Mouse (Mus musculus) CH12.LX (cell line): ENCODE results near the gene Nfkb2. TPM values are rescaled to one million over a fixed set of nuclear protein-coding genes. Genes with fewer than 3 reads are reported as not detected.

Experiments used
- DNase-seq: peaks from one replicate; pipeline ENCODE4 v3.0.0-alpha.2; 2013; ENCODE audit errors: extremely low read depth
- H3K27ac ChIP-seq: 2 replicates; pipeline ENCODE4 v1.5.1; 2012; ENCODE audit warnings: low read depth, mild to moderate bottlenecking, control low read depth, moderate library complexity; ENCODE audit not compliant: insufficient read depth
- H3K27me3 ChIP-seq: replicated peaks from 2 replicates; pipeline ENCODE3; 2012; ENCODE audit warnings: inconsistent platforms
- H3K36me3 ChIP-seq, 2 experiments: replicated peaks in 1 of 2; 2 replicates each; pipeline versions ENCODE3 to v1.6.1; 2012; ENCODE audit warnings: inconsistent platforms in 1 of 2, low read length in 1 of 2, mild to moderate bottlenecking in 1 of 2, mixed read lengths in 1 of 2, moderate library complexity in 1 of 2; ENCODE audit not compliant: control insufficient read depth in 1 of 2, insufficient read depth in 1 of 2
- H3K4me1 ChIP-seq, 2 experiments: 2 replicates each; pipeline ENCODE4 v1.6.1; 2012; ENCODE audit warnings: inconsistent platforms in 1 of 2, moderate library complexity in 1 of 2; ENCODE audit not compliant: insufficient read depth in 2 of 2, control insufficient read depth in 1 of 2
- H3K4me2 ChIP-seq: 2 replicates; pipeline ENCODE4 v1.6.1; 2012; ENCODE audit warnings: low read depth, mild to moderate bottlenecking, control low read depth; ENCODE audit not compliant: poor library complexity, insufficient read depth, severe bottlenecking
- H3K4me3 ChIP-seq, 3 experiments: fragments of 150-350 bp in 1 of 3; sonication (generic) in 1 of 3; replicated peaks in 1 of 3; 2 replicates each; pipeline versions ENCODE3 to v1.5.1; 2011 to 2012; ENCODE audit warnings: low read depth in 2 of 3, low read length in 2 of 3, mild to moderate bottlenecking in 2 of 3, moderate library complexity in 2 of 3, control low read depth in 1 of 3, improper control_type of control experiment in 1 of 3, inconsistent platforms in 1 of 3, mixed read lengths in 1 of 3; ENCODE audit not compliant: poor library complexity in 1 of 3
- H3K79me2 ChIP-seq: replicated peaks from 2 replicates; pipeline ENCODE4 v1.6.1; 2012; ENCODE audit warnings: mild to moderate bottlenecking, moderate library complexity; ENCODE audit not compliant: control insufficient read depth, poor library complexity, insufficient read depth, severe bottlenecking; ENCODE audit errors: extremely low read depth
- H3K9ac ChIP-seq: 2 replicates; pipeline ENCODE4 v1.6.1; 2012; ENCODE audit warnings: low read depth, mild to moderate bottlenecking, control low read depth, moderate library complexity; ENCODE audit not compliant: insufficient read depth
- H3K9me3 ChIP-seq: replicated peaks from 2 replicates; pipeline ENCODE3; 2012; ENCODE audit warnings: low read length, inconsistent platforms, mixed read lengths
- CHD2 ChIP-seq: IDR thresholded peaks from 2 replicates; pipeline ENCODE4 v1.6.1; 2011; ENCODE audit warnings: low read length, improper control_type of control experiment
- CTCF ChIP-seq, 2 experiments: IDR thresholded peaks in 1 of 2; conservative IDR thresholded peaks in 1 of 2; 2 replicates each; pipeline ENCODE4 v1.5.1; 2011 to 2012; ENCODE audit warnings: low read depth in 2 of 2, low read length in 2 of 2, improper control_type of control experiment in 1 of 2, inconsistent platforms in 1 of 2, mild to moderate bottlenecking in 1 of 2, moderate library complexity in 1 of 2
- E2F4 ChIP-seq: IDR thresholded peaks from 2 replicates; pipeline ENCODE4 v1.6.1; 2011; ENCODE audit warnings: low read depth, low read length, improper control_type of control experiment; ENCODE audit not compliant: insufficient replicate concordance
- ETS1 ChIP-seq: conservative IDR thresholded peaks from 2 replicates; pipeline ENCODE4 v1.6.1; 2012; ENCODE audit warnings: low read depth, mild to moderate bottlenecking, inconsistent platforms, low read length, improper control_type of control experiment, moderate library complexity
- MEF2A ChIP-seq: IDR thresholded peaks from 2 replicates; pipeline ENCODE4 v1.6.1; 2014; ENCODE audit warnings: low read depth, mild to moderate bottlenecking, inconsistent platforms, low read length, improper control_type of control experiment, borderline replicate concordance
- MXI1 ChIP-seq: IDR thresholded peaks from 2 replicates; pipeline ENCODE4 v1.6.1; 2011; ENCODE audit warnings: mild to moderate bottlenecking, low read depth, low read length, improper control_type of control experiment
- MYC ChIP-seq: IDR thresholded peaks from 2 replicates; pipeline ENCODE4 v1.6.1; 2011; ENCODE audit warnings: low read depth, mild to moderate bottlenecking, improper control_type of control experiment, low read length
- RAD21 ChIP-seq: IDR thresholded peaks from 2 replicates; pipeline ENCODE4 v1.6.1; 2011; ENCODE audit warnings: low read depth, mild to moderate bottlenecking, low read length, improper control_type of control experiment, moderate library complexity
- SIN3A ChIP-seq: IDR thresholded peaks from 2 replicates; pipeline ENCODE4 v1.6.1; 2012; ENCODE audit warnings: low read length, improper control_type of control experiment, inconsistent platforms
- TCF12 ChIP-seq: IDR thresholded peaks from 2 replicates; pipeline ENCODE4 v1.6.1; 2014; ENCODE audit warnings: low read depth, mild to moderate bottlenecking, inconsistent platforms, low read length, improper control_type of control experiment
- ZNF384 ChIP-seq: IDR thresholded peaks from 2 replicates; pipeline ENCODE4 v1.6.1; 2012; ENCODE audit warnings: low read depth, low read length, improper control_type of control experiment, inconsistent platforms
- dilution Hi-C: fragments of 300-500 bp; cut with MboI; formaldehyde crosslinking; loops from 2 replicates; pipeline ENCODE4 v1.14.3; 2020; ENCODE audit warnings: low sequenced_read_pairs; ENCODE audit not compliant: extremely low pct_unique_long_range_greater_than_20kb, extremely low pct_ligation_motif_present
- in situ Hi-C: fragments of 300-500 bp; cut with MboI; formaldehyde crosslinking; loops from 3 replicates; pipeline ENCODE4 v1.14.3; 2019; ENCODE audit warnings: low sequenced_read_pairs, low pct_ligation_motif_present, low pct_unique_long_range_greater_than_20kb, mixed read lengths
- polyA plus RNA-seq: library from polyadenylated mRNA; unstranded; fragments of >175 nt; gene quantifications from 2 replicates; pipeline ENCODE4 v1.2.1, GENCODE M21; 2012; ENCODE audit warnings: low read depth; ENCODE audit not compliant: insufficient read length
- total RNA-seq, 2 experiments: library from RNA; depleted of rRNA; stranded (reverse); fragments of 300-350 nt in 1 of 2; fragments of >200 nt in 1 of 2; gene quantifications; 2 replicates each; pipeline ENCODE4 v1.2.3; 2012 to 2014

Nfkb2 gene
- total and polyA plus RNA-seq, 3 experiments, result 44.3 to 71.7 (median 64.8) TPM

DNA sequence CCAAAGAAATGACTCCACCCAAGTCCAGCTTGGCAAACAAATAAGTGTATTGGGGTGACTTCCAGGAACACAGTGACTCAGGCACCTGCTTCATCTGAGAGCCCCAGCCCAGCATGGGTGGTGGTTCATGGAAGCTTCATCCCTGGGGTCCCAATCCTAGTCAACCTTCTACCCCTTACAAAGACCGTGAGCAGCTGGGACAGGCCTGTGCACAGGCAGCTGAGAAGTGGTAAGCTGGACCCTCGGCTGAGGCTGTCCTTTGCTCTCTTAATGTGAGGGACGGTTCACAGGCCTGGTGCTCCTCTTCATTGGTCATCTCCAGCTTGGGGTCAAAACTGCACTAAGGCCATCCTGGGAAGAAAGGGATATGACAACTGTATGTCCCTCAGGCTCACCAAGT is 16.6 kb upstream of the Nfkb2 start:
- H3K9ac ChIP-seq, result no peak overlapping the region
- in situ Hi-C loops, result no loop called here
- H3K4me1 ChIP-seq, result peaks cover 0 to 9% of the 10 kb centered on the region in 2 experiments; a peak in 2 of 4 replicates

DNA sequence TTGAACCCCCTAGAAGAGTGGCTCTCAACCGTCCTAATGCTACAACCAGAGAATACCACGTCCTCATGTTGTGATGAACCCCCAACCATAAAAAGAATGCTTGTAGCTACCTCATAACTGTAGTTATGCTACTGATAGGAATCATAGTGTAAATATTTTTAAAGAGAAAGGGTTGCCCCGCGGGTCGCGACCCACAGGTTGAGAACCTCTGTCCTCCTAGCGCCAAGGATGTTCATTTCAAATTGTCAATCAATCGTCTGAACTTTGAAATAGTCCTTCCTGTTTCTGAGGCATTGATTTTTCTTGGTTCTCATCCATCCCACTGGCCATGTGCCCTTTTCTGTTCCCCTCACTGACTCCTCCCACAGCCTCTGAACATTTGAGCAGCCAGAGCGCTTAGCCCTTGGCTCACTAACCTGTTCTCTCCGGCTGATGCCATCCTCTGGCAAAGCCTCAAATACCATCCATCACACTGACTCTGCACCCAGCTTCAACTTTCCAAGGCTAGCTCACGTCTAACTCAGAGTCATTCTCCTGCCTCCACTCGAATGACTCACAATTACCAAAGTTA is 13.5 kb upstream of the Nfkb2 start:
- TF ChIP-seq ETS1 (no peak), MXI1 (no peak), TCF12 (no peak), MEF2A (no peak), CTCF (conservative IDR thresholded peaks at IDR 0.05 in 1 of 2, IDR thresholded peaks at IDR 0.05 in 1 of 2; ENCODE audit: low read depth in 2 of 2, low read length in 2 of 2) (no peak)
- H3K4me3 ChIP-seq, result no peak overlapping the region
- no peak overlapping the region for H3K9ac ChIP-seq
- H3K27me3 ChIP-seq, result no peaks in the 10 kb centered on the region
- dilution Hi-C loops (no loop called here), in situ Hi-C loops (no loop called here)
- peaks cover 0 to 9% of the 10 kb centered on the region in 2 experiments; a peak in 2 of 4 replicates for H3K4me1 ChIP-seq
- no peaks in the 10 kb centered on the region for H3K9me3 ChIP-seq
- no peak overlapping the region for H3K4me2 ChIP-seq
- H3K79me2 ChIP-seq, result no peaks in the 10 kb centered on the region
- H3K36me3 ChIP-seq, result peaks cover 11 to 21% of the 10 kb centered on the region in 2 experiments
- no peak for DNase-seq
- H3K27ac ChIP-seq, result no peak overlapping the region

More for the DNA sequence above, 16.6 kb upstream of the Nfkb2 start:
- Histone ChIP-seq H3K27ac (no peak overlapping the region), H3K79me2 (no peaks in the 10 kb centered on the region), H3K36me3 (peaks cover 36 to 49% of the 10 kb centered on the region in 2 experiments), H3K27me3 (no peaks in the 10 kb centered on the region), H3K4me3 (no peak overlapping the region), H3K4me2 (no peak overlapping the region), H3K9me3 (no peaks in the 10 kb centered on the region)
- dilution Hi-C loops, result no loop called here
- DNase-seq, result no peak
- no peak for TF ChIP-seq CHD2
- TF ChIP-seq RAD21, result no peak
- no peak for TF ChIP-seq SIN3A
- TF ChIP-seq E2F4, result no peak
- TF ChIP-seq ZNF384, result no peak
- TF ChIP-seq TCF12, result no peak
- TF ChIP-seq MXI1, result no peak

DNA sequence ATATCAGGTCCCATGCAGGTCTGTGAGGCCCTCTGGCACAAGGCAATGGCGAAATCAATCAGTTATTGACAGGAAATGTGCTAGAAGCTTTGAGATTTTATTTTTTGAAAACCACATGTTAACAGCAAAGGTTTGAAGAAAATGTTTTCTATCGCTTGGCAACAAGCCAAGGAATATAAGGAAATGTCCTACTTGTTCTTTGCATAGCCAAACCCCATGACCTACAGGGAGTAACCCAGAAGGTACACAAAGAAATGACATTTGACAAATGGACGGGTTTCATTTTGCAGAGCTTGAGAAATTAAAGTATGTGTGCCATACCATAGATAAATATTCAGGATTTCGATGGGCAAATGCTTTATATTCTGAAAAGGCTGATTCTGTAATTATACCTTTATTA is 7.2 kb upstream of the Nfkb2 start:
- no peaks in the 10 kb centered on the region for H3K79me2 ChIP-seq
- DNase-seq, result no peak
- H3K4me2 ChIP-seq, result no peak overlapping the region
- peaks cover 0 to 2% of the 10 kb centered on the region in 2 experiments; a peak in 2 of 4 replicates for H3K4me1 ChIP-seq
- H3K4me3 ChIP-seq, result no peak overlapping the region
- H3K36me3 ChIP-seq, result no peaks in the 10 kb centered on the region
- no peaks in the 10 kb centered on the region for H3K9me3 ChIP-seq
- TF ChIP-seq MYC, result no peak
- TF ChIP-seq, all 38 proteins: peak for 0
- in situ Hi-C loops (no loop called here), dilution Hi-C loops (no loop called here)
- Histone ChIP-seq H3K27me3 (no peaks in the 10 kb centered on the region), H3K9ac (no peak overlapping the region), H3K27ac (no peak overlapping the region)
